29 mouse cellular contexts compared by ENCODE assay signal in the genomic region with DNA sequence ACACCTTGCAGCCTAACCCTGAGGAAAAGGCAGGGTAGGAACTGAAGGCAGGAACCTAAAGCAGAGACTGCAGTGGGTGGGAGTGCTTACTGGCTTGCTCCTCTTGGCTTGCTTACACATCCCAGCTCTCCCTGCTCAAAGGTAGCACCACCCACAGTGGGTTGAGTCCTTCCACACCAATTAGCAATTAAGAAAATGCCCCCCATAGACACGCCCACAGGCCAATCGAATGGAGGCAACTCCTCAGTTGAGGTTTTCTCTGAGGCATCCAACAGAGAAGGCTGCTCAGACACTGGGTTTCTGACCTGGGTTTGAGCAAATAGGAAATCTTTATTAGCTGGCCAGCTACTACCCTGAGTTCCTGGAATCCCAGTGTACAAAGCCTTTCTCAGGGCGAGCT. TPM values are rescaled to one million over a fixed set of nuclear protein-coding genes. Genes with fewer than 3 reads are reported as not detected.
DNase-seq lines count a peak whose midpoint lies in the region; ATAC-seq and TF ChIP-seq lines count a peak whose summit lies in the region.
"Had no signal": no experiment of that assay in that cellular context is flagged by ENCODE, and none has a peak within 500 bp of the region (broad histone marks: within the 10 kb centered on the region; RNA-seq: fewer than 3 reads in every experiment).

No protein-coding gene starts in this region.

- no peak overlapping the region for H3K9ac ChIP-seq in ES-Bruce4 (ENCODE audit: low read depth, poor library complexity, severe bottlenecking)
- no peak overlapping the region for H3K9ac ChIP-seq in ES-E14 (ENCODE audit: insufficient read depth, low read depth, low read length, poor library complexity, severe bottlenecking)
- H3K9ac ChIP-seq: embryonic facial prominence, embryonic 15.5 days; forebrain, embryonic 12.5 days; forebrain, postnatal 0 days; heart, embryonic 12.5 days; hindbrain, embryonic 13.5 days; lung, embryonic 15.5 days; neural tube, embryonic 12.5 days had no signal

- TF ChIP-seq CTCF in ES-Bruce4 (IDR thresholded peaks at IDR 0.05; ENCODE audit: low read depth, low read length) = no peak
- TF ChIP-seq CTCF in small intestine, adult 2 months (IDR thresholded peaks at IDR 0.05; ENCODE audit: extremely low read depth, insufficient read length, insufficient replicate concordance, low read depth, low read length) = no peak

- in situ Hi-C loops in ES-E14 (cut with MboI; ENCODE audit: low sequenced_read_pairs in 2 of 2, unreplicated experiment in 2 of 2) = no loop called here

- no peak overlapping the region for H3K4me3 ChIP-seq in ES-Bruce4 (ENCODE audit: low read depth, low read length)
- peak overlapping the region in 1 of 2 experiments; percentile 18; a peak in 1 of 4 replicates for H3K4me3 ChIP-seq in ES-E14 (ENCODE audit: insufficient read depth in 1 of 2, low read depth in 1 of 2, low read length in 2 of 2, poor library complexity in 1 of 2, severe bottlenecking in 1 of 2)
- H3K4me3 ChIP-seq in small intestine, adult 2 months (ENCODE audit: low read depth, low read length) = no peak overlapping the region
- H3K4me3 ChIP-seq: embryonic facial prominence, embryonic 10.5 days; embryonic facial prominence, embryonic 15.5 days; forebrain, embryonic 12.5 days; heart, adult 2 months; heart, embryonic 12.5 days; hindbrain, embryonic 13.5 days; lung, embryonic 15.5 days; megakaryocyte, embryonic 14.5 days; midbrain, embryonic 12.5 days; myocyte; neural tube, embryonic 12.5 days had no signal

- peak overlapping the region; percentile 14; the same call in 1 of the 2 replicates for H3K27ac ChIP-seq in ES-Bruce4 (ENCODE audit: insufficient read depth, low read length)
- peak overlapping the region; percentile 2; the same call in 1 of the 2 replicates for H3K27ac ChIP-seq in ES-E14 (ENCODE audit: insufficient read depth, low read depth, low read length, poor library complexity, severe bottlenecking)
- H3K27ac ChIP-seq in small intestine, adult 2 months (ENCODE audit: insufficient read depth, low read depth, low read length) = peak overlapping the region; percentile 90
- H3K27ac ChIP-seq: embryonic facial prominence, embryonic 10.5 days; embryonic facial prominence, embryonic 15.5 days; forebrain, embryonic 12.5 days; heart, adult 2 months; hindbrain, embryonic 13.5 days; kidney, postnatal 0 days; lung, embryonic 15.5 days; midbrain, embryonic 12.5 days; neural tube, embryonic 12.5 days had no signal

- H3K36me3 ChIP-seq in ES-Bruce4 (ENCODE audit: control insufficient read depth, insufficient read depth, low read length, poor library complexity, severe bottlenecking) (no peaks in the 10 kb centered on the region), ES-E14 (ENCODE audit: control insufficient read depth, insufficient read depth, low read length, poor library complexity, severe bottlenecking) (no peaks in the 10 kb centered on the region)
- no peaks in the 10 kb centered on the region for H3K36me3 ChIP-seq in small intestine, adult 2 months (ENCODE audit: control insufficient read depth, insufficient read depth, low read length)
- H3K36me3 ChIP-seq: embryonic facial prominence, embryonic 10.5 days; embryonic facial prominence, embryonic 15.5 days; forebrain, embryonic 12.5 days; heart, embryonic 12.5 days; hindbrain, embryonic 13.5 days; lung, embryonic 15.5 days; midbrain, embryonic 12.5 days; neural tube, embryonic 12.5 days had no signal

- TF ChIP-seq POLR2A in ES-Bruce4 (IDR thresholded peaks at IDR 0.05; ENCODE audit: insufficient read depth, low read length) = no peak
- no peak for TF ChIP-seq POLR2A in small intestine, adult 2 months (IDR thresholded peaks at IDR 0.05; ENCODE audit: low read depth, low read length)

- H3K9me3 ChIP-seq in ES-Bruce4 (replicated peaks; ENCODE audit: control insufficient read depth, insufficient read depth, low read length, poor library complexity, severe bottlenecking) = no peaks in the 10 kb centered on the region
- H3K9me3 ChIP-seq in ES-E14 (ENCODE audit: control insufficient read depth, insufficient read depth, low read depth, low read length) = no peaks in the 10 kb centered on the region
- H3K9me3 ChIP-seq: embryonic facial prominence, embryonic 10.5 days; embryonic facial prominence, embryonic 15.5 days; forebrain, embryonic 12.5 days; heart, embryonic 12.5 days; hindbrain, embryonic 13.5 days; lung, embryonic 15.5 days; midbrain, embryonic 12.5 days; neural tube, embryonic 12.5 days had no signal

- H3K27me3 ChIP-seq in ES-Bruce4 (ENCODE audit: control insufficient read depth, insufficient read depth, low read length, poor library complexity, severe bottlenecking) = no peaks in the 10 kb centered on the region
- no peaks in the 10 kb centered on the region for H3K27me3 ChIP-seq in small intestine, adult 2 months (ENCODE audit: control insufficient read depth, insufficient read depth, low read length)
- H3K27me3 ChIP-seq: embryonic facial prominence, embryonic 15.5 days; forebrain, embryonic 12.5 days; heart, embryonic 12.5 days; lung, embryonic 15.5 days had no signal

- peak; percentile 56 to 73 for DNase-seq in kidney, adult 8-10 months
- no peak for DNase-seq in kidney, postnatal 10 days
- DNase-seq in ES-E14 (ENCODE audit: low read depth, low spot score) = no peak
- DNase-seq: adrenal gland, adult 8-10 months; B cell, adult 2 months; cerebellum, adult 2 months; cerebellum, postnatal 14 days; forebrain, postnatal 0 days; heart, adult 2 months; heart, postnatal 4 days; layer of hippocampus, postnatal 36 days; liver; right cerebral cortex, adult 18-20 months; right cerebral cortex, postnatal 4 days; thymus, postnatal 4 days had no signal

- H3K4me1 ChIP-seq in ES-Bruce4 (ENCODE audit: control insufficient read depth, insufficient read depth, low read length) (no peaks in the 10 kb centered on the region), ES-E14 (ENCODE audit: control insufficient read depth in 2 of 2, insufficient read depth in 2 of 2, low read length in 2 of 2, poor library complexity in 1 of 2) (peaks cover 3% of the 10 kb centered on the region in 2 experiments; a peak in 3 of 4 replicates)
- peaks cover 27% of the 10 kb centered on the region; the same call in 1 of the 2 replicates for H3K4me1 ChIP-seq in small intestine, adult 2 months (ENCODE audit: control insufficient read depth, insufficient read depth, insufficient read length, low read length)

- WGBS in small intestine, adult 2 months = 70% methylated on average over 3 of the region's 3 CpGs

- TF ChIP-seq EP300 in ES-Bruce4 (IDR thresholded peaks at IDR 0.05; ENCODE audit: insufficient read depth, low read depth, low read length) = no peak

- no peak for ATAC-seq in megakaryocyte progenitor cell, adult 5-6 weeks (replicated peaks; ENCODE audit: poor library complexity)
- ATAC-seq: forebrain, postnatal 0 days had no signal

TF ChIP-seq in ES-E14, 5 proteins besides CTCF, POLR2A, EP300 and RAD21:
- no peak for TF ChIP-seq HCFC1 (IDR thresholded peaks at IDR 0.05; ENCODE audit: borderline replicate concordance, insufficient read depth, low read length)
- TF ChIP-seq MAFK (IDR thresholded peaks at IDR 0.05; ENCODE audit: insufficient read depth, low read depth, low read length) = no peak
- no peak for TF ChIP-seq CHD2 (IDR thresholded peaks at IDR 0.05; ENCODE audit: low read depth, low read length)
- TF ChIP-seq ZC3H11A (IDR thresholded peaks at IDR 0.05; ENCODE audit: borderline replicate concordance, low read depth, low read length) = no peak
- no peak for TF ChIP-seq ZNF384 (IDR thresholded peaks at IDR 0.05; ENCODE audit: low read depth, low read length)

RNA-seq across cellular contexts. Expression of a gene that starts 2.8 kb away (rescaled TPM):
- polyA plus RNA-seq in ES-Bruce4 (2011; ENCODE audit: insufficient read depth, insufficient read length, low read depth, missing spikeins) = 204 and 208 TPM in 2 replicates
- total RNA-seq in ES-E14 (2012; rRNA removed) = 148 and 177 TPM in 2 replicates
- polyA plus RNA-seq in small intestine, adult 2 months (2012; rRNA removed) = 42.5 and 79.2 TPM in 2 replicates
- 97.7 and 107 TPM in 2 replicates for total RNA-seq in megakaryocyte progenitor cell, adult 5-6 weeks (2015)
- total RNA-seq in megakaryocyte progenitor cell, adult 5-6 weeks (2017) = 165 and 176 TPM in 2 replicates

RNA-seq across cellular contexts. Expression of a gene that starts 26.7 kb away (rescaled TPM):
- 31.9 and 32.9 TPM in 2 replicates for polyA plus RNA-seq in ES-Bruce4 (2011; ENCODE audit: insufficient read depth, insufficient read length, low read depth, missing spikeins)
- 16.0 and 21.2 TPM in 2 replicates for total RNA-seq in ES-E14 (2012; rRNA removed)
- 2.3 and 3.2 TPM in 2 replicates for polyA plus RNA-seq in small intestine, adult 2 months (2012; rRNA removed)
- total RNA-seq in megakaryocyte progenitor cell, adult 5-6 weeks (2015) = 0.91 and 1.7 TPM in 2 replicates
- 2.1 and 2.2 TPM in 2 replicates for total RNA-seq in megakaryocyte progenitor cell, adult 5-6 weeks (2017)

Comparison
In these comparisons a context has a peak if more than half of its experiments do, and no peak if none do; other contexts are left out.
1. DNase-seq: peak in kidney, adult 8-10 months (2 of 2); none in kidney, postnatal 10 days (single experiment) and ES-E14 (single experiment).
2. H3K27ac ChIP-seq: peak in every context shown above with its lines; median percentile 90 in small intestine, adult 2 months; 14 in ES-Bruce4; 2 in ES-E14.